Mouse (Mus musculus) liver, embryonic 11.5 days (tissue): Measurements from ENCODE around the gene Sdk1. TPM values are rescaled to one million over a fixed set of nuclear protein-coding genes. Genes with fewer than 3 reads are reported as not detected.

ENCODE experiments used
- ATAC-seq: fragments of 200-750 bp; cut with Nextera tagmentation; replicated peaks from 2 replicates; pipeline ENCODE4 v1.8.0; 2017; ENCODE audit warnings: moderate number of reproducible peaks, mild to moderate bottlenecking, moderate TSS enrichment, moderate library complexity; ENCODE audit not compliant: low FRiP score
- DNase-seq: peaks from one replicate; pipeline ENCODE4 v3.0.0-alpha.2; 2017; ENCODE audit warnings: low spot score
- H3K27ac ChIP-seq: fragments of 300-500 bp; sonication (generic); 2 replicates; pipeline ENCODE4 v1.5.1; 2014; ENCODE audit warnings: mild to moderate bottlenecking, low read depth, low read length, control low read depth
- H3K27me3 ChIP-seq: fragments of 300-500 bp; sonication (generic); replicated peaks from 2 replicates; pipeline ENCODE4 v1.6.1; 2014; ENCODE audit warnings: low read length, mixed read lengths; ENCODE audit not compliant: control insufficient read depth, insufficient read depth
- H3K36me3 ChIP-seq: fragments of 300-500 bp; sonication (generic); 2 replicates; pipeline ENCODE4 v1.6.1; 2014; ENCODE audit warnings: mild to moderate bottlenecking, low read length, moderate library complexity, mixed read lengths; ENCODE audit not compliant: control insufficient read depth, insufficient read depth
- H3K4me1 ChIP-seq: fragments of 300-500 bp; sonication (generic); replicated peaks from 2 replicates; pipeline ENCODE4 v1.6.1; 2014; ENCODE audit warnings: low read length, mixed read lengths; ENCODE audit not compliant: control insufficient read depth, insufficient read depth
- H3K4me2 ChIP-seq: fragments of 300-500 bp; sonication (generic); 2 replicates; pipeline ENCODE4 v1.6.1; 2014; ENCODE audit warnings: mild to moderate bottlenecking, control low read depth, moderate library complexity
- H3K4me3 ChIP-seq: fragments of 300-500 bp; sonication (generic); 2 replicates; pipeline ENCODE4 v1.5.1; 2014; ENCODE audit warnings: low read depth, low read length, control low read depth
- H3K9ac ChIP-seq: fragments of 300-500 bp; sonication (generic); 2 replicates; pipeline ENCODE4 v1.6.1; 2014; ENCODE audit warnings: low read depth, low read length, control low read depth
- H3K9me3 ChIP-seq: fragments of 300-500 bp; sonication (generic); 2 replicates; pipeline ENCODE4 v1.6.1; 2016; ENCODE audit warnings: low read length, inconsistent platforms, mixed read lengths; ENCODE audit not compliant: control insufficient read depth
- WGBS: fragments of 180-500 bp; shearing (Covaris S2); extraction: QIAGEN DNeasy Blood & Tissue Kit; methylation state at CpG from one replicate; pipeline ENCODE4 v1.1.7; 2014; 5-methylcytosine and 5-hydroxymethylcytosine counted together
- polyA plus RNA-seq: library from polyadenylated mRNA; unstranded; fragments of >200 nt; fragmentation: Nextera tagmentation; extraction: Ambion mirVana; gene quantifications from 2 replicates; pipeline ENCODE4 v1.2.1, GENCODE M21; 2014

Sdk1 gene
- polyA plus RNA-seq, 1 experiment from 2014 or later: 0.53 TPM

DNA sequence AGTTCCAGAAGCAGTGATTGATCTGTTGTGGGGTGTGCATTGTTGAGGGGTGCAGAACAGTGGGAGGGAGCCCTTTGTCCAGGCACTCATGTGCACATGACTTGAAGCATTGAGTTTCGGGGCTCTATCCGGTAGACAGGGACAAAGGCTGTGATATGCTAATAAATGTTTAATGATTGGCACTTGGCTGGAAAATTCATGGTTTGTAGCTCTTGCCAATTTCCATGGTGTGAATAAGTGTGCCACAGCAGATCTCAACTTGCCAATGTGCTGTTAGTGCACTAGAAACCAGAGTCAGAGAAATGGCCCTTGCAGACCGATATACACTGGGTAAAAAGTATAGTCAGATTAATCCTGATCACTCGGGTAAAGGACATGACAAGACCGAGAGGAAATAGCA, 404.4 kb downstream of the Sdk1 start:
- DNase-seq (no peak), ATAC-seq (no peak)
- Histone ChIP-seq H3K4me2 (no peak overlapping the region), H3K4me1 (no peaks in the 10 kb centered on the region), H3K27ac (no peak overlapping the region), H3K9ac (no peak overlapping the region), H3K36me3 (no peaks in the 10 kb centered on the region), H3K27me3 (no peaks in the 10 kb centered on the region), H3K4me3 (no peak overlapping the region), H3K9me3 (no peaks in the 10 kb centered on the region)
- 86% methylated on average over 5 of the region's 5 CpGs for WGBS

DNA sequence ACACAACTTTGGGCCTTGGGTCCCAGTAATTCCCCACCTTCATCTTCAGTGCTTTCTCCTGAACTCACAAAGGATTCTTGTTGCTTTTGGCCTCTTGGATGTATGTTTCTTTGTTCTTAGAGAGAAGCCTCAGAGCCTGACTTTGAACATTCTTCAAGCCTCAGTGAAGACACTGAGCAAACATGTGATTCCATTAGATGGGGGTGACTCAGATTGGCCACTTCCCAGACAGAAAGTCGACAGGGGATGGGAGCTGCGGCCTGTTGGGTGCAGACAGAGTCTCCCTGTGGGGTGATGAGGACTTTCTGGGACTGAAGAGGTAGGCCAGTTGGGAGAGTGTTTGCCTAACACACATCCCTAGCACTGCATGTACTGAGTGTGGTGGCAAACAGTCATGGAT, 405.3 kb downstream of the Sdk1 start:
- H3K4me3 ChIP-seq: no peak overlapping the region
- H3K36me3 ChIP-seq: no peaks in the 10 kb centered on the region
- no peak overlapping the region for H3K4me2 ChIP-seq
- ATAC-seq (no peak), DNase-seq (no peak)
- WGBS: 55% methylated on average over 2 of the region's 2 CpGs
- no peak overlapping the region for H3K27ac ChIP-seq
- H3K27me3 ChIP-seq: no peaks in the 10 kb centered on the region
- H3K9me3 ChIP-seq: no peaks in the 10 kb centered on the region
- H3K9ac ChIP-seq: no peak overlapping the region
- H3K4me1 ChIP-seq: no peaks in the 10 kb centered on the region

DNA sequence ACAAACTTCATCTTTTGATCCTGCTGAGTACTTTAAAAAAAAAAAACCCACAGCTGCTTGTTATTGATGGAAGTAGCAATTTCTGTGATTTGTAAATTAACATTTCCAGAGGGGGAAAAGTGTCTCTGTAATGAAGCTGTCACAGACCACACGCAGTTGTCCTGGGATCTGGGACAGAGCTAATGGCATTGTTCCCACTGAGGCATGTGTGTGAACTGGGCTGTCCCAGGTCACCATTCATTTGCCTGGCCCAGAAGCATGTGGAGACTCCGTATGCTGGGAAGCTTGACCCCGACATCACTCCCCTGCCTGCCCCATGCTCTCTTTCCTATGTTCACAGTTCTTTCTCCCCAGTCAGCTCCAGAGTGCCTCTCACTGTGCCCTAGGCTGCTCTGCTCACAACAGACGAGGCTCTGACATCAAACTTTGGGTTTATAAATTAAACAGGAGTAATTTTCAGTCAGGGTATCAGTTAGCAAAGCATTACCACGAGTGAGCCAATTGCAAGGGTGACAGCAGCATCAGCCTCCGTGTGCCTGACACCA, 408.6 kb downstream of the Sdk1 start:
- Histone ChIP-seq H3K27me3 (no peaks in the 10 kb centered on the region), H3K4me2 (no peak overlapping the region), H3K9ac (no peak overlapping the region), H3K4me1 (no peaks in the 10 kb centered on the region), H3K27ac (no peak overlapping the region), H3K4me3 (no peak overlapping the region), H3K36me3 (no peaks in the 10 kb centered on the region), H3K9me3 (no peaks in the 10 kb centered on the region)
- ATAC-seq (no peak), DNase-seq (no peak)
- WGBS: 63% methylated on average over 6 of the region's 6 CpGs

DNA sequence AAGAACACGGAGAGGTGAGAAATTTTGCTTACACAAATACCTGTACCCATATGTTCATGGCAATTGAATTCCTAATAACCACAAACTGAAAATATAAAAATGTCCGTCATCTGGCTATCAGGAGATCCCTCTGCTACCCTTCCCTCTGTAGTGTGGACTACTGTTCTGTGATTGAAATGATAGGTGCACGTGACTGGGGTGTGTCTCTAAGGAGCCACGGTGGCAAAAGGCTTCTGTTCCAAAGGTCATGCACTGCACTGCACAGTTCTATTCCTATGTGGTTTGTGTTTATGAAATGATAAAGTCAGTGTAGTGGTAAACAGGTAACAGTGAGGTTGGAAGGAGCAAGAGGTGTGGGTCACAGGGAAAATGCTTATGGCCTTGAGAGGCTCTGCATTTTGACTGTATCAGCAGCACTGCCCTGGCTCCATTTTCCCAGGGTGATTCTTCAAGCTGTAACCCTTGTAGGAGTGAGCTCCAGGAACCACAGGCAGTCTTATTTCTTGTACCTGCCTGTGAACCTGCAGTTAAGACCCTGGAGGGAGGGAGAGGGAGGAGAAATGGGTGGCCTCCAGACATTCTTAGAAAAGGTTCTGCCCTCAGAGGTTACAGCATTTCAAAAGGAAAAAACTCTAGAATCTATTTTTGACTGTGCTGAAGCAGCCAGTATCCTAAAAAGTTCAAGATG, 410.5 kb downstream of the Sdk1 start:
- 73% methylated on average over 4 of the region's 4 CpGs for WGBS
- DNase-seq (no peak), ATAC-seq (no peak)
- no peaks in the 10 kb centered on the region for H3K9me3 ChIP-seq
- no peak overlapping the region for H3K4me2 ChIP-seq
- no peaks in the 10 kb centered on the region for H3K36me3 ChIP-seq
- H3K4me1 ChIP-seq: no peaks in the 10 kb centered on the region
- no peak overlapping the region for H3K27ac ChIP-seq
- no peak overlapping the region for H3K9ac ChIP-seq
- H3K4me3 ChIP-seq: no peak overlapping the region
- no peaks in the 10 kb centered on the region for H3K27me3 ChIP-seq

DNA sequence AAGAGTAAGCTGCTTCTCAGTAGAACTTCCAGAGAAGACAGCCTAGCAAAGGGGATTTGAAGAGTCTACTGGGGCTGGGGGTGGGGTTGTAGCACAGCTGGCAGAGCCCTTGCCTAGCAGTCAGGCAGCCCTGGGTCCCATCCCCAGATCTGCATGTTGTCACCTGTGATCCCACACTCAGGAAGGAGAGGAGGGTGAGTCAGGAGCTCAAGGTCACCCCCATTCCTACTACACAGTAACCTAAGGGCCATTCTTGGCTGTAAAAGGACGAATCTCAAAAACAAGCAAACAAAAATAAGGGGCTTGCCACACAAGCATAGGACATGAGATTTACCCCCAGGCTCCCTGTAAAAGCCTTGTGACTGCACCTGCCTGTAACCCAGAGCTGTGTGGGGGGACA, 435.1 kb downstream of the Sdk1 start:
- ATAC-seq: no peak
- Histone ChIP-seq H3K27me3 (no peaks in the 10 kb centered on the region), H3K9ac (no peak overlapping the region), H3K4me1 (no peaks in the 10 kb centered on the region), H3K4me2 (no peak overlapping the region), H3K36me3 (no peaks in the 10 kb centered on the region), H3K9me3 (no peaks in the 10 kb centered on the region), H3K27ac (no peak overlapping the region), H3K4me3 (no peak overlapping the region)
- 52% methylated on average over 1 of the region's 1 CpGs for WGBS
- DNase-seq: no peak

DNA sequence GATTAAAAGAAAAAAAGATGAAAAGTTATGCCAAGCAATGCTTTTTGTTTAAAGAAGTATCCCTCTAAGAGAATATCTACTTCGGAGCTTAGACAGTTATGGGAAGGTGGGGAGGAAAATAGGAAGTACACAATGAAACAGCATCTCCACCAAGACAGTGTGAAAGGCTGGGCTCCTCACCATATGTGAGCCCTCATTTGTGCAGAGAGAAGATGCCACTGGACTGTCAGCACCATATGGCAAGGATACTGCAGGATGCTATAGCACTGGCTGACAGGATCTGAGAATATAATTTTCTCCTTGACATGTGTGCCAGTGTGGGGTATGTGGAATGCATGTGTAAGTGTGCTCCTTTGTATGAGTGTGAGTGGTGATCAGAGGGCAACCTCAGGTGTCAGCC, 435.7 kb downstream of the Sdk1 start:
- Histone ChIP-seq H3K27ac (no peak overlapping the region), H3K4me2 (no peak overlapping the region), H3K9ac (no peak overlapping the region), H3K36me3 (no peaks in the 10 kb centered on the region), H3K27me3 (no peaks in the 10 kb centered on the region), H3K4me3 (no peak overlapping the region), H3K4me1 (no peaks in the 10 kb centered on the region), H3K9me3 (no peaks in the 10 kb centered on the region)
- WGBS: 74% methylated on average over 1 of the region's 1 CpGs
- DNase-seq (no peak), ATAC-seq (no peak)

DNA sequence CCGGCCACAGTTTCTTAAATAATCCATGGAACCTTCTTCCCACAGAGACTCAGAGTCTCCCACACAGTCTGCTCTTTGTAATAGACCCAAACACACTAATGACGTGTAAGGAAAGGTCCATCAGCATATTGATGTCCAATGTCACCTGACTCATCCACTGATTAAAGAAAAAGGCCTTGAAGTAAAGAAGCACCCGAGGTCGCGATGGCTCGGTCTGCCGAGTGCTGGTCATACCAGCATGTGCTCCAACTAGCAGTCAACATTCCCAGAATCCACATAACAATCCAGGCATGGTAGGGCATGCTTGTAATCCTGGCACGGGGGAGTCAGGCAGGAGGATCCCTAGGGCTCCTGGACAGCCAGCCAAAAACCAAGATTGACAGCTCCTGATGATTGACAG, 436.6 kb downstream of the Sdk1 start:
- Histone ChIP-seq H3K9ac (no peak overlapping the region), H3K4me2 (no peak overlapping the region), H3K27ac (no peak overlapping the region), H3K27me3 (no peaks in the 10 kb centered on the region), H3K4me3 (no peak overlapping the region), H3K9me3 (no peaks in the 10 kb centered on the region), H3K36me3 (no peaks in the 10 kb centered on the region), H3K4me1 (no peaks in the 10 kb centered on the region)
- ATAC-seq (no peak), DNase-seq (no peak)
- 78% methylated on average over 8 of the region's 8 CpGs for WGBS

DNA sequence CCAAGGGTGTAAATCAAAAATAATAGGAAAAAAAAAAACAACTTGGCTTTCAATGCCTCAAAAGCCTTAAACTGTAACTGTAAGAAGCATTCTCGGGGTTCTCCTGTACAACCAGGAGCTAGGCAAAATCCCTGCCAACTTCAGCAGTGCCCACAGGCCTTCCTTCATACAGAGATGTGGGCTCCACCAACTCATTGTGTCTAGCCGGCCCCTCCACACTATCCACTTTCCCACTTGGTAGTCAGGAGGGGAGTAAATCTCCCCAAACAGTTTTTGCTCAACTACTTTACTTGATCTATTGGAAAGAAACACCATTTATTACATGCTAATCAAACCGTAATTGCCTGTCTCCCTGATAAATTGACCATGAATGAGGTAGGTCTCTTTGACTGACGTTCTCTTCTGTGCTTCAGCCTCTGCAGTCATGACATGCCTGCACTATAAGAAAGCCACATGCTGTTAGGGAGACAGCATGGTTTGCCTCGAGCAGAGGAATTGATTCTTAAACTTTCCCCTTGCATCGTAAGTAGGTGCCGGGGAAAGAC, 445.7 kb downstream of the Sdk1 start:
- H3K4me2 ChIP-seq: no peak overlapping the region
- H3K4me1 ChIP-seq: no peaks in the 10 kb centered on the region
- H3K27me3 ChIP-seq: no peaks in the 10 kb centered on the region
- H3K27ac ChIP-seq: no peak overlapping the region
- DNase-seq (no peak), ATAC-seq (no peak)
- 67% methylated on average over 7 of the region's 7 CpGs for WGBS
- no peak overlapping the region for H3K9ac ChIP-seq
- no peaks in the 10 kb centered on the region for H3K36me3 ChIP-seq
- H3K4me3 ChIP-seq: no peak overlapping the region
- H3K9me3 ChIP-seq: 0 out of 2 replicates have a peak, but pooled peaks cover 2% of the 10 kb centered on the region
